Mouse (Mus musculus) CH12.LX (cell line): ENCODE measurements at regions not wholly inside any gene's neighbourhood (a gene's known extent, or its start where the extent isn't known, plus 50 kb on each side); places are given as distances from the start of the nearest gene placed in this dataset.
A peak's percentile ranks its signal among the peaks of the same experiment; 100 is the strongest.

Experiments
- DNase-seq: peaks from one replicate; pipeline ENCODE4 v3.0.0-alpha.2; 2013; ENCODE audit errors: extremely low read depth
- H3K27ac ChIP-seq: 2 replicates; pipeline ENCODE4 v1.5.1; 2012; ENCODE audit warnings: low read depth, mild to moderate bottlenecking, control low read depth, moderate library complexity; ENCODE audit not compliant: insufficient read depth
- H3K27me3 ChIP-seq: replicated peaks from 2 replicates; pipeline ENCODE3; 2012; ENCODE audit warnings: inconsistent platforms
- H3K36me3 ChIP-seq, 2 experiments: replicated peaks in 1 of 2; 2 replicates each; pipeline versions ENCODE3 to v1.6.1; 2012; ENCODE audit warnings: inconsistent platforms in 1 of 2, low read length in 1 of 2, mild to moderate bottlenecking in 1 of 2, mixed read lengths in 1 of 2, moderate library complexity in 1 of 2; ENCODE audit not compliant: control insufficient read depth in 1 of 2, insufficient read depth in 1 of 2
- H3K4me1 ChIP-seq, 2 experiments: 2 replicates each; pipeline ENCODE4 v1.6.1; 2012; ENCODE audit warnings: inconsistent platforms in 1 of 2, moderate library complexity in 1 of 2; ENCODE audit not compliant: insufficient read depth in 2 of 2, control insufficient read depth in 1 of 2
- H3K4me2 ChIP-seq: 2 replicates; pipeline ENCODE4 v1.6.1; 2012; ENCODE audit warnings: low read depth, mild to moderate bottlenecking, control low read depth; ENCODE audit not compliant: poor library complexity, insufficient read depth, severe bottlenecking
- H3K4me3 ChIP-seq, 3 experiments: fragments of 150-350 bp in 1 of 3; sonication (generic) in 1 of 3; replicated peaks in 1 of 3; 2 replicates each; pipeline versions ENCODE3 to v1.5.1; 2011 to 2012; ENCODE audit warnings: low read depth in 2 of 3, low read length in 2 of 3, mild to moderate bottlenecking in 2 of 3, moderate library complexity in 2 of 3, control low read depth in 1 of 3, improper control_type of control experiment in 1 of 3, inconsistent platforms in 1 of 3, mixed read lengths in 1 of 3; ENCODE audit not compliant: poor library complexity in 1 of 3
- H3K79me2 ChIP-seq: replicated peaks from 2 replicates; pipeline ENCODE4 v1.6.1; 2012; ENCODE audit warnings: mild to moderate bottlenecking, moderate library complexity; ENCODE audit not compliant: control insufficient read depth, poor library complexity, insufficient read depth, severe bottlenecking; ENCODE audit errors: extremely low read depth
- H3K9ac ChIP-seq: 2 replicates; pipeline ENCODE4 v1.6.1; 2012; ENCODE audit warnings: low read depth, mild to moderate bottlenecking, control low read depth, moderate library complexity; ENCODE audit not compliant: insufficient read depth
- H3K9me3 ChIP-seq: replicated peaks from 2 replicates; pipeline ENCODE3; 2012; ENCODE audit warnings: low read length, inconsistent platforms, mixed read lengths
- BHLHE40 ChIP-seq: IDR thresholded peaks from 2 replicates; pipeline ENCODE4 v1.6.1; 2011; ENCODE audit warnings: mild to moderate bottlenecking, low read depth, low read length, improper control_type of control experiment
- CHD1 ChIP-seq: IDR thresholded peaks from 2 replicates; pipeline ENCODE4 v1.6.1; 2012; ENCODE audit warnings: low read depth, low read length, improper control_type of control experiment, inconsistent platforms
- CHD2 ChIP-seq: IDR thresholded peaks from 2 replicates; pipeline ENCODE4 v1.6.1; 2011; ENCODE audit warnings: low read length, improper control_type of control experiment
- ELF1 ChIP-seq: IDR thresholded peaks from 2 replicates; pipeline ENCODE4 v1.6.1; 2014; ENCODE audit warnings: low read depth, mild to moderate bottlenecking, inconsistent platforms, low read length, improper control_type of control experiment
- EP300 ChIP-seq: IDR thresholded peaks from 2 replicates; pipeline ENCODE4 v1.6.1; 2011; ENCODE audit warnings: low read length, improper control_type of control experiment
- ETS1 ChIP-seq: conservative IDR thresholded peaks from 2 replicates; pipeline ENCODE4 v1.6.1; 2012; ENCODE audit warnings: low read depth, mild to moderate bottlenecking, inconsistent platforms, low read length, improper control_type of control experiment, moderate library complexity
- HCFC1 ChIP-seq: IDR thresholded peaks from 2 replicates; pipeline ENCODE4 v1.6.1; 2012; ENCODE audit warnings: low read depth, mild to moderate bottlenecking, inconsistent platforms, low read length, improper control_type of control experiment
- IRF4 ChIP-seq: IDR thresholded peaks from 2 replicates; pipeline ENCODE4 v1.6.1; 2014; ENCODE audit warnings: low read depth, mild to moderate bottlenecking, inconsistent platforms, low read length, improper control_type of control experiment
- JUN ChIP-seq: IDR thresholded peaks from 2 replicates; pipeline ENCODE4 v1.6.1; 2011; ENCODE audit warnings: low read depth, mild to moderate bottlenecking, low read length, improper control_type of control experiment, moderate library complexity; ENCODE audit not compliant: insufficient read depth
- JUND ChIP-seq: conservative IDR thresholded peaks from 2 replicates; pipeline ENCODE4 v1.6.1; 2011; ENCODE audit warnings: low read depth, low read length, improper control_type of control experiment
- MAFK ChIP-seq: IDR thresholded peaks from 2 replicates; pipeline ENCODE4 v1.6.1; 2011; ENCODE audit warnings: low read length, improper control_type of control experiment; ENCODE audit not compliant: insufficient replicate concordance
- MAX ChIP-seq: IDR thresholded peaks from 2 replicates; pipeline ENCODE4 v1.6.1; 2011; ENCODE audit warnings: low read length, improper control_type of control experiment
- MAZ ChIP-seq: IDR thresholded peaks from 2 replicates; pipeline ENCODE4 v1.6.1; 2012; ENCODE audit warnings: low read depth, mild to moderate bottlenecking, inconsistent platforms, low read length, improper control_type of control experiment, moderate library complexity
- MEF2A ChIP-seq: IDR thresholded peaks from 2 replicates; pipeline ENCODE4 v1.6.1; 2014; ENCODE audit warnings: low read depth, mild to moderate bottlenecking, inconsistent platforms, low read length, improper control_type of control experiment, borderline replicate concordance
- MXI1 ChIP-seq: IDR thresholded peaks from 2 replicates; pipeline ENCODE4 v1.6.1; 2011; ENCODE audit warnings: mild to moderate bottlenecking, low read depth, low read length, improper control_type of control experiment
- MYC ChIP-seq: IDR thresholded peaks from 2 replicates; pipeline ENCODE4 v1.6.1; 2011; ENCODE audit warnings: low read depth, mild to moderate bottlenecking, improper control_type of control experiment, low read length
- RCOR1 ChIP-seq: conservative IDR thresholded peaks from 2 replicates; pipeline ENCODE4 v1.6.1; 2012; ENCODE audit warnings: low read depth, mild to moderate bottlenecking, inconsistent platforms, low read length, improper control_type of control experiment
- SMC3 ChIP-seq: IDR thresholded peaks from 2 replicates; pipeline ENCODE4 v1.6.1; 2011; ENCODE audit warnings: low read depth, low read length, improper control_type of control experiment
- TBP ChIP-seq: conservative IDR thresholded peaks from 2 replicates; pipeline ENCODE4 v1.6.1; 2011; ENCODE audit warnings: low read depth, low read length, improper control_type of control experiment
- TCF12 ChIP-seq: IDR thresholded peaks from 2 replicates; pipeline ENCODE4 v1.6.1; 2014; ENCODE audit warnings: low read depth, mild to moderate bottlenecking, inconsistent platforms, low read length, improper control_type of control experiment
- ZNF384 ChIP-seq: IDR thresholded peaks from 2 replicates; pipeline ENCODE4 v1.6.1; 2012; ENCODE audit warnings: low read depth, low read length, improper control_type of control experiment, inconsistent platforms
- dilution Hi-C: fragments of 300-500 bp; cut with MboI; formaldehyde crosslinking; loops from 2 replicates; pipeline ENCODE4 v1.14.3; 2020; ENCODE audit warnings: low sequenced_read_pairs; ENCODE audit not compliant: extremely low pct_unique_long_range_greater_than_20kb, extremely low pct_ligation_motif_present
- in situ Hi-C: fragments of 300-500 bp; cut with MboI; formaldehyde crosslinking; loops from 3 replicates; pipeline ENCODE4 v1.14.3; 2019; ENCODE audit warnings: low sequenced_read_pairs, low pct_ligation_motif_present, low pct_unique_long_range_greater_than_20kb, mixed read lengths

DNA sequence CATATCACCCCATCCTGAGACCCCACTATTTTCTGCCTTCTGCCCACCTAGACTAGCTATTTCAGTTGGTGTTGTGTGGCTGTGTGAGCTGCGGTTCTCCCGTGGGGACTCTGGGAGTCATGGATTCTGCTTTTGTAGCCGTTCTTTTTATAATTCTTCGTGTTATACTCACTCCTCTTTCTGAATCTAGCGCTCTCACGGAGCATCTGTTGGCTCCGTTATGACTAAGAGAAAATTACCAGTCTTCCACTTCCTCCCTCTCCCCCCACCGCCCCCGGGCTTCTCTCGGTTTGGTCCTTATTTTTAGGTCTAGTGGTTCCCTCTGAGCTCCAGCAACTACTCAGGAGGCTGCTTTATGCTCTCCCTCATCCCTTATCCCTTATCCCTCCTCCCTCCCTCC is 85.6 kb downstream of the Diras2 start:
- H3K9ac ChIP-seq: peak overlapping the region; percentile 51
- DNase-seq: peak; percentile 77
- no peaks in the 10 kb centered on the region for H3K36me3 ChIP-seq
- no peak overlapping the region for H3K27ac ChIP-seq
- H3K4me3 ChIP-seq: no peak overlapping the region
- H3K79me2 ChIP-seq: no peaks in the 10 kb centered on the region
- peak overlapping the region; percentile 73 for H3K4me2 ChIP-seq
- in situ Hi-C loops (no loop called here), dilution Hi-C loops (no loop called here)
- no peaks in the 10 kb centered on the region for H3K9me3 ChIP-seq
- no peaks in the 10 kb centered on the region for H3K27me3 ChIP-seq
- TF ChIP-seq CHD1: no peak
- TF ChIP-seq ELF1: peak; percentile 28; the same call in 1 of the 2 replicates
- peak; percentile 98 for TF ChIP-seq IRF4
- TF ChIP-seq TBP: no peak
- peak; percentile 89 for TF ChIP-seq CHD2
- TF ChIP-seq TCF12: peak; percentile 93
- TF ChIP-seq MXI1: no peak
- peak; percentile 97 for TF ChIP-seq EP300
- peak; percentile 97 for TF ChIP-seq MEF2A
- peak; percentile 97 for TF ChIP-seq MAZ
- TF ChIP-seq ZNF384: no peak
- TF ChIP-seq MAX: peak; percentile 49; the same call in 1 of the 2 replicates
- no peak for TF ChIP-seq SMC3
- 0 out of 2 replicates have a peak, but pooled peaks have one; percentile 34 for TF ChIP-seq HCFC1
- TF ChIP-seq ETS1: peak; percentile 83
- TF ChIP-seq JUND: peak; percentile 87
- TF ChIP-seq MAFK: peak; percentile 65; the same call in 1 of the 2 replicates
- peak; percentile 79 for TF ChIP-seq BHLHE40
- TF ChIP-seq MYC: 0 out of 2 replicates have a peak, but pooled peaks have one; percentile 33
- peak; percentile 98 for TF ChIP-seq RCOR1
- peak; percentile 77 for TF ChIP-seq JUN
- peaks cover 16 to 43% of the 10 kb centered on the region in 2 experiments; a peak in 3 of 4 replicates for H3K4me1 ChIP-seq

DNA sequence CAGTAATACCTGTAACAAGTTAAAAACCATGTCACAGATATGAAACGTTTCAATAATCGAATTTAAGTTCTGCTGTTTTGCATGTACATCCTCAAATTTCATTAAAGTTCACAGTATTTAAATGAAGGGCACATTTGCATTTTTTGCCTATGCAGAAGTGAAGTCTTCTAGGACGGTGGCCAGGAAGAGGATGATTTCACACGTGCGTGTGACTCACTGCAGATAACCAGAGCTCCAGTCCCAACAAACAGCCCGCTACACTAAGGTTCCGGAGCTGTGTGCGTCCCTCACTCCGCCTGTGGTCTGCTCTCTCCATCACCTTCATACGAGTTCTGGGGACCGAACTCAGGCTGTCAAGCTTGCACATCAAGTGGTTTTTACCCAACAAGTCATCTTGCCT is 82.2 kb downstream of the Diras2 start:
- peak; percentile 65 for DNase-seq

More for the DNA sequence above, 82.2 kb downstream of the Diras2 start:
- Histone ChIP-seq H3K79me2 (no peaks in the 10 kb centered on the region), H3K4me2 (no peak overlapping the region), H3K36me3 (no peaks in the 10 kb centered on the region), H3K27me3 (no peaks in the 10 kb centered on the region), H3K4me1 (peaks cover 14 to 41% of the 10 kb centered on the region in 2 experiments; a peak in 3 of 4 replicates), H3K9me3 (no peaks in the 10 kb centered on the region), H3K27ac (no peak overlapping the region), H3K9ac (no peak overlapping the region), H3K4me3 (no peak overlapping the region)
- in situ Hi-C loops: no loop called here
- dilution Hi-C loops: no loop called here
- no peak for TF ChIP-seq MEF2A
- TF ChIP-seq BHLHE40: peak; percentile 90
- peak; percentile 48 for TF ChIP-seq ETS1
- TF ChIP-seq, all 38 proteins: peak for 2
